Mouse (Mus musculus) E14TG2a.4 (cell line): Measurements from ENCODE around the gene Atxn7l1.

ENCODE experiments used
- H3K27me3 ChIP-seq: 2 replicates; pipeline ENCODE4 v1.6.1; 2014; ENCODE audit warnings: low read length, control low read depth; ENCODE audit not compliant: insufficient read depth
- H3K36me3 ChIP-seq: 2 replicates; pipeline ENCODE4 v1.6.1; 2014; ENCODE audit warnings: low read length, control low read depth; ENCODE audit not compliant: insufficient read depth
- H3K4me1 ChIP-seq: replicated peaks from 2 replicates; pipeline ENCODE4 v1.6.1; 2014; ENCODE audit warnings: low read depth, low read length, control low read depth
- H3K4me3 ChIP-seq: replicated peaks from 2 replicates; pipeline ENCODE4 v1.5.1; 2014; ENCODE audit warnings: mild to moderate bottlenecking, low read length
- H3K9me3 ChIP-seq: 2 replicates; pipeline ENCODE4 v1.6.1; 2014; ENCODE audit warnings: low read length, control low read depth
- CTCF ChIP-seq: conservative IDR thresholded peaks from 2 replicates; pipeline ENCODE4 v1.5.1; 2014; ENCODE audit warnings: low read length
- NANOG ChIP-seq: IDR thresholded peaks from 2 replicates; pipeline ENCODE4 v1.6.1; 2014; ENCODE audit warnings: borderline replicate concordance, low read length, mixed read lengths
- POU5F1 ChIP-seq: IDR thresholded peaks from 2 replicates; pipeline ENCODE4 v1.6.1; 2014; ENCODE audit warnings: low read length, borderline replicate concordance

The Atxn7l1 gene

GRCm38 (mm10) chr12:33303384-33303770, 155.9 kb downstream of the Atxn7l1 start:
- Histone ChIP-seq H3K4me1 (peaks cover 40% of the 10 kb centered on the region), H3K9me3 (no peaks in the 10 kb centered on the region), H3K36me3 (no peaks in the 10 kb centered on the region), H3K4me3 (peak overlapping the region; percentile 64), H3K27me3 (peaks cover 40% of the 10 kb centered on the region)
- TF ChIP-seq POU5F1 (no peak), CTCF (no peak)

- TF ChIP-seq NANOG = no peak
- TF ChIP-seq CTCF = no peak
- no peak for TF ChIP-seq POU5F1
- Histone ChIP-seq H3K27me3 (peaks cover 39% of the 10 kb centered on the region), H3K9me3 (no peaks in the 10 kb centered on the region), H3K36me3 (no peaks in the 10 kb centered on the region), H3K4me3 (no peak overlapping the region), H3K4me1 (peaks cover 40% of the 10 kb centered on the region)
Measured at GRCm38 (mm10) chr12:33305106-33305505, 157.6 kb downstream of the Atxn7l1 start.

GRCm38 (mm10) chr12:33306476-33306875, 159.0 kb downstream of the Atxn7l1 start:
- peaks cover 40% of the 10 kb centered on the region for H3K4me1 ChIP-seq
- no peaks in the 10 kb centered on the region for H3K9me3 ChIP-seq
- H3K36me3 ChIP-seq = no peaks in the 10 kb centered on the region
- no peak overlapping the region for H3K4me3 ChIP-seq
- H3K27me3 ChIP-seq = peaks cover 33% of the 10 kb centered on the region
- TF ChIP-seq CTCF (no peak), POU5F1 (no peak), NANOG (no peak)

- H3K36me3 ChIP-seq = no peaks in the 10 kb centered on the region
- TF ChIP-seq CTCF = no peak
- TF ChIP-seq NANOG = no peak
- no peak for TF ChIP-seq POU5F1
- no peaks in the 10 kb centered on the region for H3K9me3 ChIP-seq
- peaks cover 22% of the 10 kb centered on the region for H3K27me3 ChIP-seq
- H3K4me3 ChIP-seq = no peak overlapping the region
- peaks cover 20% of the 10 kb centered on the region for H3K4me1 ChIP-seq
Measured at GRCm38 (mm10) chr12:33308668-33309067, 161.2 kb downstream of the Atxn7l1 start.

GRCm38 (mm10) chr12:33313828-33314671, 166.6 kb downstream of the Atxn7l1 start:
- TF ChIP-seq CTCF (no peak), POU5F1 (no peak), NANOG (no peak)
- Histone ChIP-seq H3K9me3 (no peaks in the 10 kb centered on the region), H3K4me3 (no peak overlapping the region), H3K36me3 (no peaks in the 10 kb centered on the region), H3K27me3 (peaks cover 14% of the 10 kb centered on the region; the same call in 1 of the 2 replicates), H3K4me1 (peaks cover 19% of the 10 kb centered on the region)

GRCm38 (mm10) chr12:33314924-33315643, 167.6 kb downstream of the Atxn7l1 start:
- no peak for TF ChIP-seq NANOG
- TF ChIP-seq CTCF = no peak
- no peak for TF ChIP-seq POU5F1
- no peak overlapping the region for H3K4me3 ChIP-seq

GRCm38 (mm10) chr12:33315804-33316203, 168.3 kb downstream of the Atxn7l1 start:
- H3K27me3 ChIP-seq = peaks cover 16% of the 10 kb centered on the region; the same call in 1 of the 2 replicates

More at GRCm38 (mm10) chr12:33314924-33315643, 167.6 kb downstream of the Atxn7l1 start:
- Histone ChIP-seq H3K27me3 (peaks cover 16% of the 10 kb centered on the region; the same call in 1 of the 2 replicates), H3K9me3 (no peaks in the 10 kb centered on the region), H3K4me1 (peaks cover 19% of the 10 kb centered on the region), H3K36me3 (no peaks in the 10 kb centered on the region)

GRCm38 (mm10) chr12:33317792-33318530, 170.5 kb downstream of the Atxn7l1 start:
- H3K4me1 ChIP-seq = peaks cover 19% of the 10 kb centered on the region
- no peak for TF ChIP-seq CTCF
- 0 out of 2 replicates have a peak, but pooled peaks cover 11% of the 10 kb centered on the region for H3K27me3 ChIP-seq
- no peak overlapping the region for H3K4me3 ChIP-seq
- H3K9me3 ChIP-seq = no peaks in the 10 kb centered on the region
- H3K36me3 ChIP-seq = no peaks in the 10 kb centered on the region

More at GRCm38 (mm10) chr12:33315804-33316203, 168.3 kb downstream of the Atxn7l1 start:
- no peaks in the 10 kb centered on the region for H3K9me3 ChIP-seq
- no peak overlapping the region for H3K4me3 ChIP-seq
- no peak for TF ChIP-seq CTCF
- TF ChIP-seq POU5F1 = no peak
- TF ChIP-seq NANOG = no peak
- H3K36me3 ChIP-seq = no peaks in the 10 kb centered on the region
- H3K4me1 ChIP-seq = peaks cover 19% of the 10 kb centered on the region
